Mouse (Mus musculus) small intestine, adult 2 months (tissue): ENCODE measurements around the gene Gm37240. TPM values are rescaled to one million over a fixed set of nuclear protein-coding genes. Genes with fewer than 3 reads are reported as not detected.

Experiments used
- H3K27ac ChIP-seq: fragments of 200-500 bp; 2 replicates; pipeline ENCODE4 v1.5.1; 2012; ENCODE audit warnings: low read depth, low read length, control low read depth, inconsistent platforms; ENCODE audit not compliant: insufficient read depth
- H3K27me3 ChIP-seq: fragments of 200-500 bp; 2 replicates; pipeline ENCODE4 v1.6.1; 2012; ENCODE audit warnings: mild to moderate bottlenecking, moderate library complexity, low read length, inconsistent platforms; ENCODE audit not compliant: control insufficient read depth, insufficient read depth
- H3K36me3 ChIP-seq: fragments of 200-500 bp; 2 replicates; pipeline ENCODE4 v1.6.1; 2012; ENCODE audit warnings: mild to moderate bottlenecking, low read length, control low read depth, inconsistent platforms; ENCODE audit not compliant: control insufficient read depth, insufficient read depth
- H3K4me1 ChIP-seq: fragments of 200-500 bp; 2 replicates; pipeline ENCODE4 v1.6.1; 2012; ENCODE audit warnings: low read length, inconsistent platforms, mixed read lengths; ENCODE audit not compliant: control insufficient read depth, insufficient read depth, insufficient read length
- H3K4me3 ChIP-seq: fragments of 200-500 bp; 2 replicates; pipeline ENCODE4 v1.5.1; 2012; ENCODE audit warnings: low read depth, mild to moderate bottlenecking, control low read depth, inconsistent platforms, low read length, moderate library complexity
- CTCF ChIP-seq: fragments of 200-500 bp; IDR thresholded peaks from 2 replicates; pipeline ENCODE4 v1.5.1; 2012; ENCODE audit warnings: low read depth, mild to moderate bottlenecking, control low read depth, inconsistent platforms, low read length, moderate library complexity, mixed read lengths; ENCODE audit not compliant: insufficient replicate concordance, insufficient read length; ENCODE audit errors: extremely low read depth
- POLR2A ChIP-seq: fragments of 200-500 bp; IDR thresholded peaks from 2 replicates; pipeline ENCODE4 v1.6.1; 2012; ENCODE audit warnings: low read depth, mild to moderate bottlenecking, control low read depth, inconsistent platforms, low read length, moderate library complexity
- WGBS: fragments of 180-500 bp; shearing (Covaris S2); methylation state at CpG from one replicate; pipeline ENCODE4 v1.1.7; 2018; 5-methylcytosine and 5-hydroxymethylcytosine counted together
- polyA plus RNA-seq: library from polyadenylated mRNA; depleted of rRNA; stranded (reverse); fragments of >200 nt; gene quantifications from 2 replicates; pipeline ENCODE4 v1.2.3, GENCODE M21; 2012

Gene Gm37240
- polyA plus RNA-seq, 1 experiment: 58.2 TPM

DNA sequence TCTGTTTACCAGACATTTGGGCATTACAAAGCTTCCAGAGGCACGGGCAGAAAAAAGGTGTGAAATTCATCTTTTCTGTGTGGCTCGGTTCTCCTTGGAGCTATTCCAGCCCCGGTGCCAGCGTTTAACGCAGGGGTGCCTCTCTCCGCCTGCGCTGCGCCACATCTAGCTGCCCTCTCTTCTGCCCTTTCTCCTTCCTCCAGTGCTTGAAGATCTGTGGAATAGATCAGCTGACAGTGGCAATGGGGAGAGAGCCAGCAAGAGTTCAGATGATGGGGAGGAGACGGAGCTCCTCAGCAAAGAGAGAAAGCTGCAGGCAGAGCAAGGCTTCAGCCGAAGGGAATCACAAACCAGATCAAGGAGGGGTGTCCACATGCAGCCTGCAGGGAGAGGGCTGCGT is 714.8 kb downstream of the Gm37240 start:
- no peaks in the 10 kb centered on the region for H3K27me3 ChIP-seq
- WGBS: 27% methylated on average over 11 of the region's 11 CpGs

DNA sequence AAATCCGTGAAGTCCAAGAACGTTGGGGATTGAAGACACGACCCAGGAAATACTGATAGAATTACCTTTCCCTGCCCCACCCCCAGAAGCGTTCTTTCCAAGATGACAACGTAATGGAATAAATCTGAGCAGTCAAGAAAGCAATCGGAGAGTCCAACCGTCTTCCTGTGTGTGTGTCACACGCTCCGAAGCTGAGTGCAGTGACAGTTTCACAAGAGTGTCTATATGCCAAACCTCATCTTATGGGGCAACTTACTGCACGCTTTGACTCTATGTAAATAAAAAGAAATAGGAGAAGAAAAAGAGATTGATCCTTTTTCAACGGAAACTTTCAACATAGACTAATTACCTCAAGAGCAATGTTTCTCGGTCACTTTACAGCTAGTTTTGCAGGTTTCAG is 715.2 kb downstream of the Gm37240 start:
- H3K4me1 ChIP-seq: peaks cover 12% of the 10 kb centered on the region
- H3K27ac ChIP-seq: peak overlapping the region; percentile 93
- no peak for TF ChIP-seq CTCF
- TF ChIP-seq POLR2A: no peak
- H3K36me3 ChIP-seq: no peaks in the 10 kb centered on the region
- H3K27me3 ChIP-seq: no peaks in the 10 kb centered on the region
- 25% methylated on average over 12 of the region's 12 CpGs for WGBS
- peak overlapping the region; percentile 36; the same call in 1 of the 2 replicates for H3K4me3 ChIP-seq

More for the DNA sequence above, 714.8 kb downstream of the Gm37240 start:
- TF ChIP-seq POLR2A (no peak), CTCF (no peak)
- Histone ChIP-seq H3K4me1 (peaks cover 12% of the 10 kb centered on the region), H3K27ac (peak overlapping the region; percentile 93), H3K4me3 (peak overlapping the region; percentile 36), H3K36me3 (no peaks in the 10 kb centered on the region)

DNA sequence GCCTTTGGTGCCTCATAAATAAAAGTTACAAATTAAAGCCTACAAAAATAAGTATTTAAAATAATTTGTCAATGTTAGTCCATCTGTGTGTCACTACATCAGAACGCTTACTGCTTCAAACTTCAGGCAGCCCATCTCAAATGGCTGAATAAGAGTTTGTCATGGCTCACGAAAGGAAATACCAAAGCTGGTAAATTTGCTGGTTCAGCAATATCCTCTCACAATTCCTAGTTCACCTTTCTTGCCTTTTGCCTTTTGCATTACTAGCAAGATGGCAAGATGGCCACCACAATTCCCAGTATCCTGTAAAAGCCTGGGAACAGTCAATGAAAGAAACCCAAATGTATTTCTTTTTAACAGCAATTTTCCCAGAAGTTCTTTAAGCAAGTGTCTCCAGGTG is 718.5 kb downstream of the Gm37240 start:
- TF ChIP-seq CTCF (no peak), POLR2A (no peak)
- Histone ChIP-seq H3K4me1 (peaks cover 12% of the 10 kb centered on the region), H3K4me3 (no peak overlapping the region), H3K27me3 (no peaks in the 10 kb centered on the region), H3K36me3 (no peaks in the 10 kb centered on the region), H3K27ac (no peak overlapping the region)
- WGBS: 96% methylated on average over 2 of the region's 2 CpGs

DNA sequence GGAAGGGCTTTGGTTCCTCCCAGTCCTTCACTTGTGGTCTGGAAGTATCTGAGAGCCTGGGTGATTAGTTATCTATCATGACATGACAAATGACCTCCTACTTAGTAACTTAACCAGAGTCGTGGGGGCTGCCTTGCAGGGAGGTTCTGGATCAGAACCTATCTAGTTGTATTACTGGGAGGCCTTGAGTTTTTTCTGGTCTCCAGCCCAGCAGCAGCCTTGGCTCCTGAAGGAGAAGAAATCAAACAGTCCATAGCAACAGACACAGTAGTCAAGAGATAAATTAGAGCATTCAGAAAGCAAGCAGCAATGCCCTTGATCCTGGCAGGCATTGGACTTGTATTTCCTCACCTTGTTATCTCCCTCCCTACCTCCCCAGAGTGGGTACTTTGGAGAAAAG is 722.4 kb downstream of the Gm37240 start:
- Histone ChIP-seq H3K36me3 (no peaks in the 10 kb centered on the region), H3K27me3 (no peaks in the 10 kb centered on the region), H3K4me1 (no peaks in the 10 kb centered on the region), H3K4me3 (no peak overlapping the region), H3K27ac (no peak overlapping the region)
- TF ChIP-seq POLR2A (no peak), CTCF (no peak)
- WGBS: 36% methylated on average over 1 of the region's 1 CpGs

DNA sequence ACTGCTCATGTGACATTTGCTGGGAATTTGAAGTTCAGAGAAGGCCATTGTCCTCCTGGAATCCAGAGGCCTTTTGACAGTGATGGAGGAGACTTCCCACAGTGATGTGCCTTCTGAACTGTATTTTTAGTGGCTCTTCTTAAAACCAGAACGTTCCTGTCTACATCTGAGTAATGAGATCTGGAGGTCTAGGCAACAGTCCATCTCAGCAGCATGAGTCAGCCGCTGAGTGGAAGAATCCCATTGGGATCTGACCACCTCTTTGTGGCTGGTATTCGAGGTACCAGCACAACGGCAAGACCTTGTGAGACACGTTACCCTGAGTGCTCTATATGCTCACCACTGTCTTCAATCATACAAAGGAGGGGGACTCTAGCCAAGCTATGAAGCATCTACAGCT is 723.9 kb downstream of the Gm37240 start:
- Histone ChIP-seq H3K36me3 (no peaks in the 10 kb centered on the region), H3K27me3 (no peaks in the 10 kb centered on the region), H3K4me3 (no peak overlapping the region), H3K4me1 (no peaks in the 10 kb centered on the region), H3K27ac (no peak overlapping the region)
- TF ChIP-seq CTCF (no peak), POLR2A (no peak)
- WGBS: 89% methylated on average over 5 of the region's 5 CpGs

DNA sequence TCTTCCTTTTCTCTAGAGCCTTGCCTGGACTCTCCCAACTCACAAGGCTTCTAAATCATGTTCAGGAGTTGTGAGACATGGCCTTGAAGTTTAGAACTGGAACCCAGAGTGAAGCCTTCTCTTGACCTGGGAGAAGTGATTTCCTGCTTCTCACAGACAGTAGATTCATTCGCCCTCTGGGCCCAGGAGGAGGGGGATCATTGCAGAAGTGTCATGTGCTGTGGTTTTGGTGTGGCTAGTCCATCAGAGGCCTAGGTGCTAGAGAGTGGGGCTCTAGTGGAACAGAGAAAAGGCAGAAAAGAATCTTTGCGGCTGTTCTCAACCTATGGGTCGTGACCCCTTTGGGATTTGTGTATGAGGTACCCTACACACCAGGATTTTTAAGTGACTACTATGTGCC is 724.9 kb downstream of the Gm37240 start:
- Histone ChIP-seq H3K4me1 (no peaks in the 10 kb centered on the region), H3K27me3 (no peaks in the 10 kb centered on the region), H3K27ac (no peak overlapping the region), H3K36me3 (no peaks in the 10 kb centered on the region), H3K4me3 (no peak overlapping the region)
- 80% methylated on average over 3 of the region's 3 CpGs for WGBS
- TF ChIP-seq CTCF: no peak
- no peak for TF ChIP-seq POLR2A

DNA sequence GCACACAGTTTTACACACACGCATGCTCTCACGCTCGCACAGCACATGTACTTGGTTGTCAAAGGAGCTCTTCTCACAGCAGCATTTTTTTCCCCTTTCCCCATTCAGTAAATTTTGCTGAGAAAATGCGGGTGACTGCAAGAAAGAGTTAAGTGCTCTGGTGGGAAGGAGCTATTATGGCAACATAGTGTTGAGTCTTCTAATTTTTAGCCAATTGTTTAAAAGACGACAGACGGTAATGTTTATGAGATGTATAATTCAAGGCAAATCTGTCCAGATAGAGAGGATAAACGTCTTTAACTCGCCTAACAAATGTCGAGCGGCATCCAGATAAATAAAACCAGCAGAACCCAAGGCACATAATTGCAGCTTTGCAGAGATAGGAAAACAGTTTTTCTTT is 726.5 kb downstream of the Gm37240 start:
- Histone ChIP-seq H3K4me3 (no peak overlapping the region), H3K4me1 (no peaks in the 10 kb centered on the region), H3K27ac (no peak overlapping the region), H3K27me3 (no peaks in the 10 kb centered on the region), H3K36me3 (no peaks in the 10 kb centered on the region)
- TF ChIP-seq POLR2A (no peak), CTCF (no peak)
- 69% methylated on average over 10 of the region's 10 CpGs for whole genome bisulfite sequencing

DNA sequence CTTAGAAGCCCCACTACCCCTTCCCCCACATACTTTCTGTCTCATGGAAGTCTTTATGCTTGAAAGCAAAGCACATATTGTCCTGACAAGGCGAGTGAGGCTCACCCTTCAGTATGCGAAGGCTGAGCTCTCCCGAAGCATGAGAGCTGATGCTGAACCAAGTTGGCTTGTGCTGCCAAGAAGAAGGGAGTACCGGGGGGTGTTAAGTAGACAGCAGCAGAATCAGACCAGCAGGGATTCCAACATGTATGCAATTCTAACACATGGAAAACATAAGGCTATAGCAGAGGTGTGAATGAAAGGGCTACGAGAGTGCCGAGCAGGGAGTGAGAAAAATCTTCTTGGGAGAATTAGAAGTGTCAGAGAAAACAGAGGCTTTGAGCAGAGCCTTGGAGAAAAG is 727.7 kb downstream of the Gm37240 start:
- TF ChIP-seq CTCF: no peak
- TF ChIP-seq POLR2A: no peak
- 90% methylated on average over 6 of the region's 6 CpGs for WGBS
- Histone ChIP-seq H3K27me3 (no peaks in the 10 kb centered on the region), H3K36me3 (no peaks in the 10 kb centered on the region), H3K4me1 (no peaks in the 10 kb centered on the region), H3K27ac (no peak overlapping the region), H3K4me3 (no peak overlapping the region)
